Mouse (Mus musculus) liver, adult 2 months (tissue): ENCODE results near the gene Gck.

Experiments
- CTCF ChIP-seq: fragments of 200-500 bp; IDR thresholded peaks from 2 replicates; pipeline ENCODE4 v1.5.1; 2011; ENCODE audit warnings: low read depth, low read length, control low read depth
- POLR2A ChIP-seq: fragments of 200-500 bp; IDR thresholded peaks from 2 replicates; pipeline ENCODE4 v1.6.1; 2011; ENCODE audit warnings: low read length, control low read depth; ENCODE audit not compliant: insufficient read depth; ENCODE audit errors: extremely low read depth

DNA sequence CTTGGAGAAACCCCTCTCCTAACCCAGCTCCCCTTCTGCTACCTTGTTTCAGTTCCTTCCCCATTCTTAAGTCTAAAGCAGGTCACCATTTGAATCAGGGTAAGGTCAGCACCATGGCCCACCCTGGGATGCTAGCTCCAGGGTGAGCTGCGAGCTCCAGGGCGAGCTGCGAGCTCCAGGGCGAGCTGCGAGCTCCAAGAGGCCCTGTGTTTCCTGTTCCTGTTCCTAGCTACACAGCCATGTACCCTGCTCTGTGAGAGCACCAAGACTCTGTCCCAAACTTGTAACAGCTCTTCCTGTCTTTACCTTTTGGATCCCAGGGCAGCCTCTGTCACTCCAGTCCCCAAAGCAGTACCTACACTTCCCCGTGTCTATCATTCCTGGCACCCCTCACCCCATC is 24.2 kb upstream of the Gck start:
- TF ChIP-seq CTCF = no peak
- TF ChIP-seq POLR2A = no peak
